11 mouse cellular contexts compared by ENCODE assay signal in the genomic region with DNA sequence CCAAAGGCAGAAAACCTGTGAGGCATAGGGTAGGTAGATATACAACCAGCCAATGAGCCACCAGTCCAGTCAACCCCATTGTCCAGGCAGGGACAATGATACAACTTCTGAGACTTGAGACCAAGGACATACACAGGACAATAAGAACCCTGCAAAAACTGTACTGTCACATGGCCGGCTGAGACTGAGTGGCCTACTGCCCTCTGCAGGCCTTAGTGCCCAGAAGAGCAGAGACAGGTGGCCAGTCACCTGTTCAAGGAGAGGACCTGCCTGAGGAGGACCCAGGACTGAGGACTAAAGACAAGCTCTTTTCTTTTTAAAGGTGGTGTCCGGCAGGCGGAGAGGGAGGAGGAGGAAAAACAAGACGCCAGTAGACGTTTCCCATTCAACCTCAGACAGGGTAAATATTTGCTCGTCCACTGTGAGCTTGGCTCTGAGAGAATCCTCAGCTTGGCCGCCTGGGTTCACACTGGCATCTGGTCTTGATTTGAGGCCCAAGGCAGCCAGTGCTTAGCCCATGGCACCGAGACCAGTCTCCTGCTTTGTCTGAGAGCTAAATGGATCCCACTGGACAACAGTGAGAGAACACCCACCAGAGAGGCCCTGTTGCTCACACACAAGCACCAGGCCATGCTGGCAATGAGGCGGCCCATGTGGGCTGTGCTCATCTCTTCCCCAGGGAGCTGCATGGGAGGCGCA. TPM values are rescaled to one million over a fixed set of nuclear protein-coding genes. Genes with fewer than 3 reads are reported as not detected.
A peak's percentile ranks its signal among the peaks of the same experiment; 100 is the strongest.
DNase-seq lines count a peak whose midpoint lies in the region; ATAC-seq and TF ChIP-seq lines count a peak whose summit lies in the region.
"Had no signal": no experiment of that assay in that cellular context is flagged by ENCODE, and none has a peak within 500 bp of the region (broad histone marks: within the 10 kb centered on the region; RNA-seq: fewer than 3 reads in every experiment).

No protein-coding gene starts in this region.

- H3K4me1 ChIP-seq in kidney, adult 2 months (ENCODE audit: control insufficient read depth, insufficient read depth, low read length), result peaks cover 48% of the 10 kb centered on the region
- peaks cover 67% of the 10 kb centered on the region for H3K4me1 ChIP-seq in kidney, embryonic 14.5 days (ENCODE audit: control insufficient read depth, insufficient read depth, low read length)
- H3K4me1 ChIP-seq in midbrain, postnatal 0 days (ENCODE audit: insufficient read depth, low read length), result peaks cover 4% of the 10 kb centered on the region; the same call in 1 of the 2 replicates
- peaks cover 12% of the 10 kb centered on the region for H3K4me1 ChIP-seq in midbrain, embryonic 16.5 days (ENCODE audit: control insufficient read depth, insufficient read depth, low read length)

- H3K4me2 ChIP-seq in kidney, embryonic 14.5 days (replicated peaks; ENCODE audit: low read depth, low read length), result no peak overlapping the region
- no peak overlapping the region for H3K4me2 ChIP-seq in midbrain, postnatal 0 days (ENCODE audit: low read depth, low read length, poor library complexity, severe bottlenecking)
- H3K4me2 ChIP-seq in midbrain, embryonic 16.5 days (ENCODE audit: low read length), result no peak overlapping the region

- peak; percentile 44; the same call in 1 of the 2 replicates for TF ChIP-seq CTCF in kidney, adult 2 months (conservative IDR thresholded peaks at IDR 0.05; ENCODE audit: insufficient read depth, insufficient read length, low read depth, low read length)
- peak; percentile 22; the same call in 1 of the 2 replicates for TF ChIP-seq CTCF in midbrain, postnatal 0 days (IDR thresholded peaks at IDR 0.05)

- peak; percentile 44 for DNase-seq in kidney, adult 2 months
- no peak for DNase-seq in midbrain, postnatal 0 days (ENCODE audit: low spot score)
- DNase-seq in large intestine, adult 2 months (ENCODE audit: low read depth, low spot score), result peak; percentile 29
- DNase-seq in c-Kit-positive CD71-positive TER-119-positive erythroid progenitor cells, embryonic 14.5 days (ENCODE audit: low spot score), result no peak
- no peak for DNase-seq in right cerebral cortex, postnatal 36 days (ENCODE audit: low spot score in 2 of 2)
- DNase-seq: cerebellum, adult 8-10 months; heart, postnatal 10 days; kidney, postnatal 10 days had no signal

- no peak overlapping the region for H3K4me3 ChIP-seq in kidney, adult 2 months (ENCODE audit: insufficient read depth, low read depth, low read length)
- H3K4me3 ChIP-seq in kidney, embryonic 14.5 days (ENCODE audit: low read length), result no peak overlapping the region
- no peak overlapping the region for H3K4me3 ChIP-seq in midbrain, postnatal 0 days (ENCODE audit: low read depth, low read length)
- no peak overlapping the region for H3K4me3 ChIP-seq in midbrain, embryonic 16.5 days (ENCODE audit: low read depth, low read length)
- H3K4me3 ChIP-seq: erythroblast, embryonic 14.5 days had no signal

- no peak for ATAC-seq in kidney, embryonic 14.5 days (ENCODE audit: low FRiP score, low TSS enrichment)
- no peak for ATAC-seq in midbrain, postnatal 0 days (ENCODE audit: low FRiP score)
- ATAC-seq in midbrain, embryonic 16.5 days, result no peak

- H3K9ac ChIP-seq in kidney, embryonic 14.5 days (ENCODE audit: low read depth, low read length), result no peak overlapping the region
- H3K9ac ChIP-seq in midbrain, postnatal 0 days (replicated peaks; ENCODE audit: low read length, poor library complexity, severe bottlenecking), result no peak overlapping the region
- H3K9ac ChIP-seq in midbrain, embryonic 16.5 days (ENCODE audit: low read depth, low read length), result no peak overlapping the region

- H3K36me3 ChIP-seq in kidney, adult 2 months (ENCODE audit: control insufficient read depth, insufficient read depth, low read length), result no peaks in the 10 kb centered on the region
- no peaks in the 10 kb centered on the region; the same call in 1 of the 2 replicates for H3K36me3 ChIP-seq in kidney, embryonic 14.5 days (ENCODE audit: control insufficient read depth, insufficient read depth, low read length)
- H3K36me3 ChIP-seq in midbrain, postnatal 0 days (ENCODE audit: insufficient read depth, low read length), result no peaks in the 10 kb centered on the region
- H3K36me3 ChIP-seq in midbrain, embryonic 16.5 days (ENCODE audit: control insufficient read depth, insufficient read depth, low read length), result no peaks in the 10 kb centered on the region

- H3K27me3 ChIP-seq in kidney, adult 2 months (replicated peaks; ENCODE audit: control insufficient read depth, insufficient read depth, low read length), result no peaks in the 10 kb centered on the region
- H3K27me3 ChIP-seq in kidney, embryonic 14.5 days (ENCODE audit: control insufficient read depth, insufficient read depth, low read length), result no peaks in the 10 kb centered on the region
- H3K27me3 ChIP-seq in midbrain, postnatal 0 days (ENCODE audit: insufficient read depth, low read length), result no peaks in the 10 kb centered on the region
- H3K27me3 ChIP-seq in midbrain, embryonic 16.5 days (ENCODE audit: control insufficient read depth, insufficient read depth, low read depth, low read length), result no peaks in the 10 kb centered on the region

- no peak overlapping the region for H3K27ac ChIP-seq in kidney, adult 2 months (ENCODE audit: insufficient read depth, low read depth, low read length)
- H3K27ac ChIP-seq in kidney, embryonic 14.5 days (ENCODE audit: low read depth, low read length), result no peak overlapping the region
- no peak overlapping the region for H3K27ac ChIP-seq in midbrain, postnatal 0 days (ENCODE audit: low read depth, low read length)
- H3K27ac ChIP-seq in midbrain, embryonic 16.5 days (ENCODE audit: low read length), result no peak overlapping the region

- H3K9me3 ChIP-seq in kidney, embryonic 14.5 days (ENCODE audit: control insufficient read depth, low read length), result no peaks in the 10 kb centered on the region
- H3K9me3 ChIP-seq in midbrain, postnatal 0 days (ENCODE audit: low read length), result no peaks in the 10 kb centered on the region
- no peaks in the 10 kb centered on the region for H3K9me3 ChIP-seq in midbrain, embryonic 16.5 days (replicated peaks; ENCODE audit: control insufficient read depth, low read length, poor library complexity, severe bottlenecking)

- TF ChIP-seq POLR2A in kidney, adult 2 months (IDR thresholded peaks at IDR 0.05; ENCODE audit: low read depth, low read length), result no peak

- WGBS in kidney, adult 2 months, result 74% methylated on average over 10 of the region's 10 CpGs
- WGBS in kidney, embryonic 14.5 days, result 70% methylated on average over 10 of the region's 10 CpGs
- 80% methylated on average over 10 of the region's 10 CpGs for WGBS in midbrain, postnatal 0 days
- 74% methylated on average over 10 of the region's 10 CpGs for WGBS in midbrain, embryonic 16.5 days
- WGBS in large intestine, adult 2 months, result 47% methylated on average over 10 of the region's 10 CpGs

RNA-seq across cellular contexts. Expression of a gene that starts 56.4 kb away (rescaled TPM):
- 33.5 and 37.0 TPM in 2 replicates for polyA plus RNA-seq in kidney, adult 2 months (2012; rRNA removed)
- polyA plus RNA-seq in kidney, embryonic 14.5 days (2014; fragmentation: Nextera tagmentation; extraction: Ambion mirVana), result 17.6 and 21.2 TPM in 2 replicates
- 13.2 and 20.6 TPM in 2 replicates for total RNA-seq in midbrain, postnatal 0 days (2014; rRNA removed)
- polyA plus RNA-seq in midbrain, postnatal 0 days (2015; fragmentation: Nextera tagmentation; extraction: Ambion mirVana), result 4.0 TPM in 2 replicates
- polyA plus RNA-seq in midbrain, embryonic 16.5 days (2015; fragmentation: Nextera tagmentation; extraction: Ambion mirVana), result 5.7 and 6.1 TPM in 2 replicates
- 16.2 and 24.6 TPM in 2 replicates for polyA plus RNA-seq in large intestine, adult 2 months (2012; rRNA removed)

Comparison
In these comparisons a context has a peak if more than half of its experiments do, and no peak if none do; other contexts are left out.
1. DNase-seq: peak in kidney, adult 2 months (single experiment) and large intestine, adult 2 months (single experiment); none in midbrain, postnatal 0 days (single experiment), c-Kit-positive CD71-positive TER-119-positive erythroid progenitor cells, embryonic 14.5 days (single experiment) and right cerebral cortex, postnatal 36 days (0 of 2).